Mouse (Mus musculus) lung, embryonic 15.5 days (tissue): Measurements from ENCODE around the gene Ciao2b. TPM values are rescaled to one million over a fixed set of nuclear protein-coding genes. Genes with fewer than 3 reads are reported as not detected.
"Not testable (repeated sequence)": the region's sequence is repeated elsewhere in the genome, so short reads cannot be mapped to it uniquely, and the experiment has no call there.

ENCODE experiments used
- ATAC-seq: fragments of 200-750 bp; cut with Nextera tagmentation; 2 replicates; pipeline ENCODE4 v1.8.0; 2017; ENCODE audit warnings: moderate number of reproducible peaks, borderline replicate concordance; ENCODE audit not compliant: low FRiP score, low TSS enrichment; ENCODE audit errors: extremely low read depth
- H3K27ac ChIP-seq: fragments of 300-500 bp; sonication (generic); 2 replicates; pipeline ENCODE4 v1.5.1; 2015; ENCODE audit warnings: moderate library complexity, mild to moderate bottlenecking, inconsistent platforms
- H3K27me3 ChIP-seq: fragments of 300-500 bp; sonication (generic); 2 replicates; pipeline ENCODE4 v1.6.1; 2015; ENCODE audit warnings: inconsistent platforms
- H3K36me3 ChIP-seq: fragments of 300-500 bp; sonication (generic); 2 replicates; pipeline ENCODE4 v1.6.1; 2015; ENCODE audit warnings: inconsistent platforms
- H3K4me1 ChIP-seq: fragments of 300-500 bp; sonication (generic); 2 replicates; pipeline ENCODE4 v1.6.1; 2015; ENCODE audit warnings: inconsistent platforms
- H3K4me2 ChIP-seq: fragments of 300-500 bp; sonication (generic); 2 replicates; pipeline ENCODE4 v1.6.1; 2015; ENCODE audit warnings: inconsistent platforms, mild to moderate bottlenecking, moderate library complexity
- H3K4me3 ChIP-seq: fragments of 300-500 bp; sonication (generic); 2 replicates; pipeline ENCODE4 v1.5.1; 2015; ENCODE audit warnings: mild to moderate bottlenecking, inconsistent platforms
- H3K9ac ChIP-seq: fragments of 300-500 bp; sonication (generic); 2 replicates; pipeline ENCODE4 v1.6.1; 2015; ENCODE audit warnings: inconsistent platforms
- H3K9me3 ChIP-seq: fragments of 300-500 bp; sonication (generic); 2 replicates; pipeline ENCODE4 v1.6.1; 2016; ENCODE audit warnings: inconsistent platforms
- WGBS: fragments of 180-500 bp; shearing (Covaris S2); methylation state at CpG from one replicate; pipeline ENCODE4 v1.1.7; 2015; 5-methylcytosine and 5-hydroxymethylcytosine counted together
- polyA plus RNA-seq: library from polyadenylated mRNA; unstranded; fragments of >200 nt; fragmentation: Nextera tagmentation; extraction: Ambion mirVana; gene quantifications from 2 replicates; pipeline ENCODE4 v1.2.1, GENCODE M21; 2015

Ciao2b gene
- 102 and 107 TPM in 2 replicates for polyA plus RNA-seq

DNA sequence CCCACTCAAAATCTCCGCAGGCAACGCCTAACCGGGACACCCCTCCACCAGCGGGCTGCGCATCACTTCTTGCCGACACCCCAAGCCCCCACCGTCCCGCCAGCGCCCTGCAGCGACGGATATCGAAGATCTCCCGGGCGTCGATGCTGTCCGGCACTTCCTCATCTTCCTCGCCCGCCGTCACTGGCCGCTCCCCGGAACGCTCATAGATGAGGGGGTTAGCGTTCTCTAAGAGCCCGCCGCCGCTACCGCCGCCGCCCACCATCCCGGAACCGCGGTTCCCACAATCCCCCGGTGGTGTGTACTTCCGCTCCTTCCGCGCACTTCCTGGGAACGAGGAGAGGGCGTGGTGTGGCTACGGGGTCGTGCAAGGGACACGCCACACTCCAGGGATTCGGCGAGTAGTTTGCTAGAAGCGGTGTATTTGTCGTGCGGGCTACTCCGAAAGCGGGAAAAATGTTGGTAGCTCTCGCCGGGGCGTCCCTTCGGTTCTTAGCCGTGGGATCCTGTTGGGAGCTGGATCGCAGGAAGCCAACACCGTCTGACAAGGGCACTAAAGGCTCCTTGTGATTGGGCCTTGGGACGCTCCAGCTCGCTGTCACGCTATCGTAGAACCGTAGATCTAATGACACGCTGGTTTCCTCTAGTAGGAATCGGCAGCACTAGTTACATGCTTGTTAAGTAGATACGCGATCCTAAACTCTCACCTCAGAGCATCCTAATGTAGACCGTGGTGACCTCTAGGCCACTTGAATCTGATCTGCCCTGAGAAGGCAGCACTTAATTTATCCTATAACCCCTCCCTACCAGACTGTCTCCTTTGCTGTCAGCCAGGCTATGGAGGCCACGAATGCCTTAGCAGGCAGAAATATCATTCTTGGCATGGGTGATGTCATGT is at the start of gene Ciao2b:
TSS of gene Ciao2b (minus strand) at position 540 of the 898 bp plus-strand sequence.
- Histone ChIP-seq H3K36me3 (peaks cover 18% of the 10 kb centered on the region), H3K27ac (peak within 1 kb of the TSS; percentile 71), H3K4me2 (peak within 1 kb of the TSS; percentile 81), H3K9ac (peak within 1 kb of the TSS; percentile 81), H3K27me3 (no peaks in the 10 kb centered on the region), H3K9me3 (no peaks in the 10 kb centered on the region), H3K4me3 (peak within 1 kb of the TSS; percentile 97), H3K4me1 (peaks cover 15% of the 10 kb centered on the region)
- WGBS: under 1% methylated on average over 66 of the region's 66 CpGs
- peak; percentile 96 for ATAC-seq

GRCm38 (mm10) chr8:104688433-104688832 is 46.7 kb upstream of the Ciao2b start:
- Histone ChIP-seq H3K36me3 (no peaks in the 10 kb centered on the region), H3K4me2 (no peak overlapping the region), H3K9ac (no peak overlapping the region), H3K9me3 (no peaks in the 10 kb centered on the region), H3K27ac (no peak overlapping the region), H3K27me3 (no peaks in the 10 kb centered on the region), H3K4me1 (no peaks in the 10 kb centered on the region), H3K4me3 (no peak overlapping the region)
- 30% methylated on average over 4 of the region's 4 CpGs for WGBS
- no peak for ATAC-seq

GRCm38 (mm10) chr8:104655614-104656013 is 13.8 kb upstream of the Ciao2b start:
- ATAC-seq: no peak
- Histone ChIP-seq H3K9me3 (no peaks in the 10 kb centered on the region), H3K4me3 (no peak overlapping the region), H3K4me2 (no peak overlapping the region), H3K4me1 (no peaks in the 10 kb centered on the region), H3K36me3 (no peaks in the 10 kb centered on the region), H3K27me3 (no peaks in the 10 kb centered on the region), H3K27ac (no peak overlapping the region), H3K9ac (no peak overlapping the region)
- WGBS: 66% methylated on average over 4 of the region's 4 CpGs

DNA sequence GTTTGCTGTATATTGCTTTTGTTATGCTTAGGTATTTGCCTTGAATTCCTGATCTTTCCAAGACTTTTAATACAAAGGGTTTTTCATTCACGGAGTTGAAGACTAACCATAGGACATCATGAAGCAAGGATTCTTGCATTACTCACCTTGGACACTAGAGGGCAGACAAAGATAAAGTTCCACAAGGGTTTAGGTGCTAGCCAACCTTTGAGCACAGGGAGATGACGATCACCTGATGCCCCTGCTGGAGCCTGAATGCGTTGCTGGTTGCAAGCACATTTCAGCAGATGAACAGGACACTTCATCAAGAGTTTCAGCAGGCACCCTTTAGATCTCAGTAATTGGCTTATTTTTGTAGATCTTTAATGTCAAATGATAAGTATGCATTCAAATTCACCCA is 13.2 kb upstream of the Ciao2b start:
- no peak overlapping the region for H3K4me3 ChIP-seq

DNA sequence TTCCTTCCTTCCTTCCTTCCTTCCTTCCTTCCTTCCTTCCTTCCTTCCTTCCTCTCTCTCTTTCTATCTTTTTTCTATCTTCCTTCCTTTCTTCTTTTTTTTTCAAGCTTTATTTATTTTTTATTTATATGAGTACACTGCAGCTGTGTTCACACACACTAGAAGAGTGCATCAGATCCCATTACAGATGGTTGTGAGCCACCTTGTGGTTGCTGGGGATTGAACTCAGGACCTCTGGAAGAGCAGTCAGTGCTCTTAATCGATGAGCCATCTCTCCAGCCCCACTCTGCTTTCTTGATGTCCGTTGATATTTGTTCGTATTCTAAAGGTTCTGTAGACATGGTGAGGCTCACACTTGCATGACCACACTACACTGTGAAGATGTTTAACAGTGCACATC is 2.4 kb upstream of the Ciao2b start:
- ATAC-seq, H3K4me2 ChIP-seq, H3K27me3 ChIP-seq, H3K9me3 ChIP-seq, H3K27ac ChIP-seq, H3K4me3 ChIP-seq, H3K9ac ChIP-seq, H3K36me3 ChIP-seq: not testable (repeated sequence)
- peaks cover 15% of the 10 kb centered on the region for H3K4me1 ChIP-seq
- 68% methylated on average over 3 of the region's 3 CpGs for WGBS

More for the DNA sequence above, 13.2 kb upstream of the Ciao2b start:
- Histone ChIP-seq H3K36me3 (no peaks in the 10 kb centered on the region), H3K27me3 (no peaks in the 10 kb centered on the region), H3K9ac (no peak overlapping the region), H3K4me1 (no peaks in the 10 kb centered on the region), H3K27ac (no peak overlapping the region), H3K9me3 (no peaks in the 10 kb centered on the region), H3K4me2 (no peak overlapping the region)
- no peak for ATAC-seq
- WGBS: 4% methylated on average over 3 of the region's 3 CpGs

DNA sequence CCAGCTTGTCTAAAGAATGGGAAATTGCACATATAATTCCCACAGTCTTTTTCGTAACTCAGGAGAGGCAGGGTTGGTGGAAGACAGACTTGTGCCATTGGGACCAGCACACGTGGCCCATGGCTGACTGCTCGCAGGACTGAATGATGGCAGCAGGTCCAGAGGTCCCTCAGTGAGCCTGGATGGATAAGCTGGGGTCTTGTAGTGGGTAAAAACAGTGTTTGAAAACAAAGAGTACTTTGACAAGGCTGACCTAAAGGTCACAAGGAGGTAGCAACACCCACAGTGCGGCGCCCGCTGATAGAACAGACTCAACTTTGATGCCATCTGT is 524 bp upstream of the Ciao2b start:
- peak overlapping the region; percentile 81 for H3K4me2 ChIP-seq
- H3K9me3 ChIP-seq: no peaks in the 10 kb centered on the region
- H3K36me3 ChIP-seq: peaks cover 18% of the 10 kb centered on the region
- H3K9ac ChIP-seq: peak overlapping the region; percentile 81
- ATAC-seq: peak; percentile 16; the same call in 1 of the 2 replicates
- H3K4me1 ChIP-seq: peaks cover 15% of the 10 kb centered on the region
- no peaks in the 10 kb centered on the region for H3K27me3 ChIP-seq
- WGBS: 72% methylated on average over 6 of the region's 6 CpGs
- peak overlapping the region; percentile 97 for H3K4me3 ChIP-seq
- no peak overlapping the region for H3K27ac ChIP-seq

GRCm38 (mm10) chr8:104640831-104641370 is 864 bp downstream of the Ciao2b start:
- Histone ChIP-seq H3K4me2 (peak overlapping the region; percentile 81), H3K36me3 (peaks cover 20% of the 10 kb centered on the region), H3K4me3 (peak overlapping the region; percentile 97), H3K4me1 (peaks cover 15% of the 10 kb centered on the region), H3K27me3 (no peaks in the 10 kb centered on the region), H3K27ac (no peak overlapping the region), H3K9me3 (no peaks in the 10 kb centered on the region), H3K9ac (peak overlapping the region; percentile 81)
- 6% methylated on average over 25 of the region's 25 CpGs for WGBS
- ATAC-seq: no peak

DNA sequence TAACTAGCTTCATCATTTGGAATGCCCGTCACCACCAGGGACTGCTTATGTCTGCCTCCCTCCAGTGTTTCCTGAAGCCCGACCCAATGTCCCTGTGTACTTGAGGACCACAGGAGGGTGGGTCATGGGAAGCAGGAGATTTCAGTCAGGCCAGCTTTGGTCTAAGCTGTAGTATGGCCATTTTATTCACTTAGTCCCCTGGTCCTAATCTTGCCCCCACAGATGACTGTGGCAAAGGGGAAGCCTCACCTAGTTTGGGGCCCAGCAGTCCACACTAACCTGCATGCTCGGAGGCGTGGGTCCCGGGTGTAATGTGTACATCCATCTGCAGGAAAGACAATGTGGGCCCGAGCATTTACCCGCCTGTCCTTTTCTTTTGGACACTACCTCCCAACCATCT is 1.5 kb downstream of the Ciao2b start:
- Histone ChIP-seq H3K4me3 (peak overlapping the region; percentile 97), H3K9ac (no peak overlapping the region), H3K4me2 (peak overlapping the region; percentile 81), H3K36me3 (peaks cover 25% of the 10 kb centered on the region), H3K27ac (no peak overlapping the region), H3K4me1 (peaks cover 15% of the 10 kb centered on the region), H3K9me3 (no peaks in the 10 kb centered on the region), H3K27me3 (no peaks in the 10 kb centered on the region)
- WGBS: 86% methylated on average over 7 of the region's 7 CpGs
- ATAC-seq: no peak

DNA sequence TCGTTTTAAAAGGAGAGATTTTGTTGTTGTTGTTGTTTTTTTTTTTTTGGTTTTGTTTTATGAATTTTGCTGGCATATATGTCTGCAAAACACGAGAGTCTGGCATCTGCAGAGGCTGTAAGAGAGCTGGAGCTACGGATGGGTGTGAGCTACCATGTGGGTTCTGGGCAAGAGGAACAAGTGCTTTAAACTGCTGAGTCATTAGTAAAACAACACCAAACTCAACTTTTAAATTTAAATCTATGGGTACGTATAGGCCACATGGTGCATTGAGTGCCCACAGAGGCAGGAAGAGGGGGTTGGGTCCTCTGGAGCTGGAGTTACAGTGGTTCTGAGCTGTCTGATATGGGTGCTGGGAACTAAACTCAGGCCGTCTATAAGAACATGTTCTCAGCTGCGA is 3.8 kb downstream of the Ciao2b start:
- H3K27me3 ChIP-seq: no peaks in the 10 kb centered on the region
- H3K36me3 ChIP-seq: peaks cover 25% of the 10 kb centered on the region

DNA sequence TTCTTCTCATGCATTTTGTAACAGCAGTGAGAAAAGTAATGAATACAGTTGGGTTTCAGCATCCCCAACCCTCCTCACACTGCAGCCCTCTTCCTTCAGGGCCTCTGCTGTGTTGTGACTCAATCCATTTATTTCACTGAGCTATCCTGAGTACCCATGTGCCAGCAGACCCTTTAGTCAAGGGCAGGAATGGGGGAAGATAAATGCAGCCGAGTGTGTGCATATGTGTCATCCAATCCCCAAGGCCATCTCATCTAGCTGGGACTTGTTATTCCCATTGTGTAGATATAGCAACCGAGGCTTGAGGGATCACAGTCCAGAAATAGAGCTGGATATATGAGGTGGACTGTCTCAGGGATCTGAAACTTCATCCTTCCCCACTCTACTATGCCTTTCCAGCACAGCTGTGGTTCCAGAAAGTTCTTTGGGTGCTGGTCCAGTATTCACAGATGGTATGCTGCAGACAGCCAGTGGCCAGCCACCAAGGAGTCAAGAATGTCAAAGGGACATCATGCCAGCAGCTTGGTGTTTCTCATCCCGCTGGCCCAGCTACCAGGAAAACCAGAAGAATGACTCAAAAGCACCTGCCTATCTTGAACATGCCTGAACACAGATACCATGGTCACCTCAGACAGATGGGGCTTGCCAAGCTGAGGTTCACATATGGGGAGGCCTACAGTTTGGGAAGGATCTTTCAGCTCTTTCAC is 6.6 kb downstream of the Ciao2b start:
- H3K4me2 ChIP-seq: no peak overlapping the region
- H3K4me1 ChIP-seq: peaks cover 17% of the 10 kb centered on the region
- no peaks in the 10 kb centered on the region for H3K9me3 ChIP-seq
- H3K36me3 ChIP-seq: peaks cover 25% of the 10 kb centered on the region
- peaks cover 9% of the 10 kb centered on the region; the same call in 1 of the 2 replicates for H3K27me3 ChIP-seq
- no peak overlapping the region for H3K4me3 ChIP-seq
- WGBS: 80% methylated on average over 3 of the region's 3 CpGs
- H3K9ac ChIP-seq: no peak overlapping the region
- no peak overlapping the region for H3K27ac ChIP-seq
- ATAC-seq: no peak

More for the DNA sequence above, 3.8 kb downstream of the Ciao2b start:
- Histone ChIP-seq H3K4me2 (no peak overlapping the region), H3K4me3 (no peak overlapping the region), H3K4me1 (peaks cover 15% of the 10 kb centered on the region), H3K9ac (no peak overlapping the region), H3K9me3 (no peaks in the 10 kb centered on the region), H3K27ac (no peak overlapping the region)
- ATAC-seq: no peak
- WGBS: 82% methylated on average over 6 of the region's 6 CpGs

- Histone ChIP-seq H3K4me2 (no peak overlapping the region), H3K4me3 (no peak overlapping the region), H3K9me3 (no peaks in the 10 kb centered on the region), H3K4me1 (peaks cover 20% of the 10 kb centered on the region), H3K27ac (no peak overlapping the region), H3K9ac (no peak overlapping the region), H3K36me3 (peaks cover 12% of the 10 kb centered on the region; the same call in 1 of the 2 replicates), H3K27me3 (peaks cover 10% of the 10 kb centered on the region; the same call in 1 of the 2 replicates)
- ATAC-seq: no peak
- WGBS: 47% methylated on average over 9 of the region's 9 CpGs
Observed at GRCm38 (mm10) chr8:104633156-104633744, 8.5 kb downstream of the Ciao2b start.
